Mouse (Mus musculus) CH12.LX (cell line): ENCODE measurements around the gene Slc30a2.

ENCODE experiments used
- CTCF ChIP-seq, 2 experiments: IDR thresholded peaks in 1 of 2; conservative IDR thresholded peaks in 1 of 2; 2 replicates each; pipeline ENCODE4 v1.5.1; 2011 to 2012; ENCODE audit warnings: low read depth in 2 of 2, low read length in 2 of 2, improper control_type of control experiment in 1 of 2, inconsistent platforms in 1 of 2, mild to moderate bottlenecking in 1 of 2, moderate library complexity in 1 of 2
- EP300 ChIP-seq: IDR thresholded peaks from 2 replicates; pipeline ENCODE4 v1.6.1; 2011; ENCODE audit warnings: low read length, improper control_type of control experiment
- ZC3H11A ChIP-seq: IDR thresholded peaks from 2 replicates; pipeline ENCODE4 v1.6.1; 2012; ENCODE audit warnings: low read depth, mild to moderate bottlenecking, inconsistent platforms, low read length, improper control_type of control experiment

DNA sequence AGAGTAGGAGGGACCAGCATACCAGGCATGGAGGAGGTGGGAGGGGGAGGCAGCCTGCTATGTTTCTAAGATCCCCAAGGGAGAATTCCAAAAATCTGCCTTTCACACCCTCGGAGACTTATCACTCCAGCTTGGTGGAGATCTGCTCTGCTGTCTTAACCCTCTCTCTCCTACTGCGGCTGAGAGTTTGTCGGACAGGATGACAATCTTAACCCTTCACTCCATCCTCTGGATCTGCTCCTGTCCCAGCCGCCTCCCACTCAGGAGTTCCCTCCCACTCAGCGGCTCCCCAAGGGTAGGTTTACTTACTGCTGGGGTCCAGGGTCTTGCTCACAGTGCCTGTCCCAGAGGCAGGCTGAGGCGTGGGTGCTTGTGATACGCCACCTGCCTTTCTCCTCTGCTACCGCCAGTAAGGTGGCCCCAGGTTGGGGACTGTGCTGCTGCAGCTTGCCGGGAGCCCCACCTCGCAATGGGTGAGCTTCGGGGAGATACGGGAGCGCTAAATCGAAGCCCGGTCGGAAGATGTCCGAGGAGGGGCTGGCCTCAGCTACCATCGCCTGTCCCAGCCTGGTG, 27.8 kb downstream of the Slc30a2 start:
- TF ChIP-seq CTCF (conservative IDR thresholded peaks at IDR 0.05 in 1 of 2, IDR thresholded peaks at IDR 0.05 in 1 of 2; ENCODE audit: low read depth in 2 of 2, low read length in 2 of 2) (no peak), EP300 (no peak), ZC3H11A (no peak)
